Mouse (Mus musculus): ENCODE measurements around the gene Nav2.

The Nav2 gene

GRCm38 (mm10) chr7:49159646-49160555 is 251.4 kb downstream of the Nav2 start:
- no peak for DNase-seq (ENCODE audit: low spot score)

GRCm38 (mm10) chr7:49162079-49162478 is 253.6 kb downstream of the Nav2 start:
- DNase-seq (ENCODE audit: low spot score): no peak

- no peak for DNase-seq (ENCODE audit: low spot score)
These were observed 255.3 kb downstream of the Nav2 start for GRCm38 (mm10) chr7:49163789-49164188.

DNA sequence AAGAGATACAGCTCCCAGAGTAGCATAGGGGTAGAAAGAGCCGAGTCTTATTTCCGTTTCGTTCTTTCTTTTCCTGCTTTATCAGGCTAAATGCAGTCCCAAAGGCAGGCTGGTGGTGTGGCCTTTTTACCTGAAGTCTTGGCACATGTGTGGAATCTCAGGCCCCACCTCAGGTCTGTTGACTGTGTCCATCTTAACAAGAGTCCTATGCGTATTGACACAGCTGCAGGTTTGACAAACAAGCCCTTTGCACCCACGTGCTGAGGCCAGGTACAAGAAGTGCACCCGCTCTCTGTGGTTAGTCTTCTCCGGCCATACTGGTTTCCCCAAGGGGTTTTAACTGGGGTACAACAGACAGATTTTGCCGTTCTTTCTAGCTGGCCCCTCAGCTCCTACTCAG is 256.4 kb downstream of the Nav2 start:
- DNase-seq (ENCODE audit: low spot score): no peak

- DNase-seq (ENCODE audit: low spot score): no peak
These were observed 264.4 kb downstream of the Nav2 start for GRCm38 (mm10) chr7:49172926-49173325.

- no peak for DNase-seq (ENCODE audit: low spot score)
These were observed 267.4 kb downstream of the Nav2 start for GRCm38 (mm10) chr7:49175784-49176409.

DNA sequence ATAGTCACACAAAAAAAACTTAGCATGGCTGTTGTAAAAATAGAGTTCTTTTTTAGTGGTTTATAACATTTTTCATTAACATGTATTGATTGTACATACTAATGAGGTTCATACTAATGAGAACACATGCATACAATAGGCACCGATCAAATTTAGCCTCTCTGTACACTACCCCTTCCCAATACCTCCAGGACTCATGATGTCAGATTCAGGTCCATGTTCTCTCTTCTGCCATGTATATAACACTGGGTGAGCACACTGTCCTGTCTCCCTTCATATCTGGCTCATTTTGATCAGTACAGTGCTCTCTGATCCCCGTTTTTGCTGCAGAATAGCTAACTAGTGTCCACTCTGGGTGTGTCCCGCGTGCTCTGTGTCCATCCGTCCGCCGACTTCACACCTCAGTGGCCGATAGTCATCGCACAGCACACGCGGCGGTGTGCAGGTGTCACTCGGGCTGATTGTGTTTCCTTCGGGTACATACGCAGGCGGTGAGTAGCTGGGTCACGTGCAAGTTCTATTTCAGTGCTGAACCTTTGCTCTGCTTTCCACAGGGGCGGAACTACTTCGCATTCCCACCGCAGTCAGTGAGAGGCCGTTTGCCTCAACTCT is 268.2 kb downstream of the Nav2 start:
- DNase-seq (ENCODE audit: low spot score): no peak

DNA sequence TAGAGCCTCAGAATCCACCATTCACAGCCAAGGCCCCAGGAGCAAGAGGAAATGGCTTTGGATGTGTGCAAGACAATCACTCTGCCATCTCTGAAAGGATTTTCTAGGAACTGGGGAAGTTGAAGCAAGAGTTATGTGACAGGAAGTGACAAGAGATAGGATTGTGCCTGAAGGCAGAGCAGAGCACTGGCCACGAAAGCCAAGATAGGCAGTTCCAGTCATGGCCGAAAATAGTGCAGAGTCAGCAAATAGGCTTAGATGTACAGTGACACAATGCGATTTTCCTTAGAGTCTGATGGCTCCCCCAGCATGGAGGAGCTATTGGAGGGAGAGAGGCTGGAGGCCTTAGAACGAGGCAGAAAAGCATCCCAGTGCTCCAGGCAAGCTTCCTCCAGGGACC is 269.7 kb downstream of the Nav2 start:
- no peak for DNase-seq (ENCODE audit: low spot score)

DNA sequence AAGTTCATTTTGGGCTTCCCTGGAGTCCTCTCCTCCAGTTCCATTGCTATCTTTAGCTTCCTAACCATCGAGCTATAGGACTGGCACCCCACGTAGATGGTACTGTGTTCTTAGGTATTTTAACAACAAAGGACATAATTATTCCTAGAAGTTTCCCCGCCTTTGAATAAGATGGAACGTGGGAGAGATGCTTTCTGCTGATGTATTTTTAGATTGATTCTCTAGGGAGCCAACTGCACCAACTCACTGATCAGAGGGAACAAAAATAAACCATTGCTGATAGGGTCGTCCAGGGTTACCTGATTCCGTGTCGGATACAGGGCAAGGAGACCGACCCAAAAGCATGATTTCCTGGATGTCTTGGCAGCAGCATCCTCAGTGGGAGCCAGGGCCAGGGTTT is 272.5 kb downstream of the Nav2 start:
- no peak for DNase-seq (ENCODE audit: low spot score)

DNA sequence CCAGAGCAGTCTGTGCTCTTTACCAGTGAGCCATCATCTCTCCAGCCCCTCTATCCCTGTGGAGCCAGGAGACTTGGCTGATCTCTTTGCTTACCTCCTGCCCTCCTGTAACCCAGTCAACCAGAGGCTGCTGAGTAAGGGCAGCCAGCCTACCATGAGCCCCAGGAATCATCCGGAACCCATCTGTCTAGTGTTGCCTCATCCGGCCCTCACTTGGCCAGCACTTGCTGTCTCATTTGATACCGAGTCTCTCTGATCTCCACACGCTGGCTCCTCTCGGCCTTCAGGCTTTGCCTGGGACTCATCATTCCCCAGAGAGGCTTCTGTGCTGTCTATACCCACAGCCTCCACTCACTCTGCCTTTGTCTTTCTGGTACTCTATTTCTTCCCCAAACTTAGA is 273.9 kb downstream of the Nav2 start:
- DNase-seq (ENCODE audit: low spot score): no peak

DNA sequence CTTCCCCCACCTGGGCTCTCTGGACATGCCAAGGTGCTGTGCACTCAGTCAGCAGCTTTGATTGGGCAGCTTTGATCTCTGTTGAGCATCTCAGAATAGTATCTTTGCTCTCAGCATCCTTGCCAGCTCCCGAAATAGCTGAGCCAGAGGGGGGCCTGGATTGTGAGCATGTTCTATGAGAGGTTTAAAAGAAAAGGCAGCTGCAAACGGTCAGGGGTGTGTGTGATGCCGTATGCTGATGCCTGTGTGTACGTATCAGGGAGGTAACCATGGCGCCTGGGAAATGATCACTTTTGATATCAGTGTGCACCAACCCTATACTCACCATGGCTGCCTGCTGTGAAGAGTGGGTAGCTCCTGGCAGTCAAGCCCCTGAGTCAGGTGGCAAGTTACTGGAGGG is 275.2 kb downstream of the Nav2 start:
- no peak for DNase-seq (ENCODE audit: low spot score)

DNA sequence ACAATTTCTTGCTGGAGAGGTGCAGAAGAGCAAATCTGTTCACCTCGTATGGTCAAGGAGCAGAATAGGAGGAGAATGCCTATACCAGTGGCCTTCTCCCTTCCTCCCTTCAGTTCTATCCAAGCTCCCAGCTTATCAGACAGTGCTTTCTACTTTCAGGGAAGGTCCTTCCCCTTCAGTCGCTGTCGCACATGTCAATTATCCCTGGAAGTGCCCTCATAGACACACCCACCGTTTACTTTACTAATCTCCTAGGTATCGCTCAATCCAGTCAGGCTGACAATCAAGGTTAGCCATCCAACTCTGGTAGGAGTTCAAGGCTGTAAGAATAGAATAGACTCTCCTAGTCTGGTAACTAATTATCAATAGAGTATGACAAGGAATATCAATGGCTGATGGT is 277.5 kb downstream of the Nav2 start:
- no peak for DNase-seq (ENCODE audit: low spot score)

DNA sequence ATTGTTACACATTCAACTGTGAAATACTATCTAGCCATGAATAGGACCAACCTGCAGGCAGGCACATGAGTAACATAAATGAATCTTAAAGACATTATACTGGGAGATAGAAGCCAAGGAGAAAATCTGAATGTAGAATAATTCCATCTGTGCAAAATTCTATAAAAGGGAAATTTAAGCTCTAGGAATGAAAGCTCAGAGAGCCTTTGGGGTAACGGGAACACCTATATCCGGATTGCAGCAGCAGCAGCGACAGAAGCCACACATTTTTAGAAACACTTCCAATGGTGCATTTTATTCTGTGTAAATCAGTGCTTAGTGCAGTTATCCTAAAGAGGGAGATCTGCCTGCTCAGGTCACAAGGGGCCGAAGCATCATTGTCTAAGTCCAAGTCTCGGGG is 280.8 kb downstream of the Nav2 start:
- DNase-seq (ENCODE audit: low spot score): no peak

DNA sequence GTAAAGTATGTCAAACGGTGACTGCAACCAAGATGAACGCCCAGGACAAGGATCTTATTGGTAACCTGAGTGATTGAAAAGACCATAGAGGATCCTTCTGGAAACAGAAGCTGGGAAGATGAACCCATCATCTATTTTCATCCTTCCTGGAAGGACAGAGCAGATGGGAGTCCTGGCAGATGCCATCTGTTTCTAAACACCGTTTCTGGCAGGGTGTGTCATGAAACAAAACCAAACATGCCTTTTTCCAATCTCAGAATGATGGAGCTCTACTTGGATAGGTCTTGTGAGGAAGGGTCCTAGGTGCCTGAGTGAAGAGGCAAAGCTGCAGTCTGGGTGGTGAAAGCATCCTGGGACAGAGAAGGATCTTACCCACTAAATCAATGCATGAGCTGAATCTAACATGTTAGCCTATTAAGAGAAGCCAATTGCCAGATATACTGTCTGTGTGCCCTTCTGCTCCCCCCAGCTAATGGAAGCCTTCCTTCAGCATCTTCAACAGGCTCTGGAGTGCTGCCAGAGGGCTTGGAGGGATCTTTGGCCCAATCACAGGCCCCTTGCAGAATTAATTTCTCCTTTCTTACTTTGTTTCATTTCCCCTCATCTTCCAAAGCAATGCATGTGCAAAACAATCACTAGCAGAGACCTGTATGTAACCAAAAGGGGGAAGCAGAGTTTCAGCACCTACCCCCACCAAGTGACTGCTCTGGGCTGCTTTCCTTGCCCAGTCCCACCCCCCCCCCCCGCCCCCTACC is 281.9 kb downstream of the Nav2 start:
- no peak for DNase-seq (ENCODE audit: low spot score)

- DNase-seq (ENCODE audit: low spot score): no peak
These were observed 282.7 kb downstream of the Nav2 start for GRCm38 (mm10) chr7:49191081-49191678.

GRCm38 (mm10) chr7:49192061-49192695 is 283.7 kb downstream of the Nav2 start:
- no peak for DNase-seq (ENCODE audit: low spot score)

- no peak for DNase-seq (ENCODE audit: low spot score)
These were observed 287.2 kb downstream of the Nav2 start for GRCm38 (mm10) chr7:49195711-49196147.

GRCm38 (mm10) chr7:49199366-49199765 is 290.9 kb downstream of the Nav2 start:
- no peak for DNase-seq (ENCODE audit: low spot score)

DNA sequence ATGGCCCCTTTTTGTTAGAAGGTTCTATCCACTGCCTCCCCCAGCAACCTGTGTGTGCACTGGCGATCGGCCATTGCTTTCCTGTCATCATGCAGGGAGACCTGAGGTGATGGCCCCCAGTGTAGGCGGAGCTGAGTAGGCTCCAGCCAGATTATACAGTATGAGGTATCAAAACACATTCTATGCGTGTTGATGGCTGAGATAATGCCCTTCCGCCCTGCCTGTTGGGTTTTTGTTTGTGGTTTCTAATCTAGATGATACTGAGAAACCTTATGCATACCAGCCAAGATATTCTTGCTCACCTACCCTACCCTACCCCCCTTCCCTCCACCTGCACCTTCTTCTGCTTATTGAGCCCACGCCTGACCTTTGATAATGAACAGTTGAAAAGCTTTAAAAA is 291.8 kb downstream of the Nav2 start:
- no peak for DNase-seq (ENCODE audit: low spot score)

DNA sequence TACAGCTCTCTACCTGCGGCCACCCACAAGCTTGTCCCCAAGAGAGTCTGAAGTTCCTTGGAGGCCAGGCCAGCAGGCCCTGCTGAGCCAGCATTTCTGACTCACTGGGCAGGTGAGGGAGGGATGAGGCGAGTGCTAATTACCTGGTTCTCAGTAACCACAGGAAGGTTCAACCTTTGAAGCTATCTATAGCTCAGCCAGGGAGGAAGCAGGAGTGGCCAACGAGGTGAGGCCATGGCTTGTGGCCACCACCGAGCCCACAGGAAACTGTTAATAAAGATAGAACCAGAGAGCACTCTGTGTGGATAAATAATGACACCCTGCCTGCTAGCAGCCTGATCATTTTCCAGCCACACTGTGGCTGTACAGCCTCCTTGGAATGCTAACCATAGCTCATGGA is 294.5 kb downstream of the Nav2 start:
- no peak for DNase-seq (ENCODE audit: low spot score)

DNA sequence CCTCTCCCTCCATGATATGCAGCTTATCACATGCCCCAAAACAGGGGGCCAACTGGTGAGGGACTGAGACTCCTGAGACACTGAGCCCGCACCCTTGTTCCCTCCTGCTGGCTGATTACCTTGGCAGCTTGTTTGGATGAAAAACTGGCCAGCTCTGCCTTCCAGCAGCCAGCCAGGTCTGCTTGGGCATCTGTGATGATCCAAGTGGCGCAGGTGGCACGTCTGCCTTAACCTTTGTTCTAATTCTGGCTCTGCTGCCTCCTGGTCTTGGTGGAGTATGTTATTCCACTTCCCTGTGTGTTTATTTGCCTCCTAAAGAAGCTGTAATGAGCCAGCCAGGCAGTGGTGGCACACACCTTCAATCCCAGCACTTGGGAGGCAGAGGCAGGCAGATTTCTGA is 296.3 kb downstream of the Nav2 start:
- DNase-seq (ENCODE audit: low spot score): no peak

- no peak for DNase-seq (ENCODE audit: low spot score)
These were observed 297.0 kb downstream of the Nav2 start for GRCm38 (mm10) chr7:49205551-49205950.

Data from urinary bladder, postnatal 25 days (tissue).